Mouse (Mus musculus): ENCODE data around the gene 9430038I01Rik.

DNA sequence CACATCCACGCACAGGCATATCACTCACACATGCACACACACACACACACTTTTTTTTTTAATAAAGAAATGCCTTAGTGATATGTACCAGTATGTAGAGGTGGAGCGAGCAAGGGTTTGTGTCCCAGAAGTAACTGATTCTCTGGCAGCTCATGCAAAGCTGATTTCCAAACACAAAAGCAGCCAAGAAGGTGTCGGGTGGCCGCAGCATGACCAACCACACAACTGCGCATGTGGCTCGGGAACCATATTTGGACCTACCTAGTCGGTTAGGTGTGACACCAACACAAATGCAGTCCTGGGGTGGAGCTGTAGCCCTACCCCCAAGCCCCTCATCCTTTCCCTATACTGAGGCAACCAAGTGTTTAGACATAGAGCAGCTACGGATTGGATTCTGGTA, 45.5 kb downstream of the 9430038I01Rik start:
- TF ChIP-seq CTCF (IDR thresholded peaks at IDR 0.05; ENCODE audit: extremely low read depth, insufficient read length, insufficient replicate concordance, low read depth, low read length) (no peak), POLR2A (IDR thresholded peaks at IDR 0.05; ENCODE audit: low read depth, low read length) (no peak)

All from small intestine, adult 2 months (tissue).